In the genomic region with DNA sequence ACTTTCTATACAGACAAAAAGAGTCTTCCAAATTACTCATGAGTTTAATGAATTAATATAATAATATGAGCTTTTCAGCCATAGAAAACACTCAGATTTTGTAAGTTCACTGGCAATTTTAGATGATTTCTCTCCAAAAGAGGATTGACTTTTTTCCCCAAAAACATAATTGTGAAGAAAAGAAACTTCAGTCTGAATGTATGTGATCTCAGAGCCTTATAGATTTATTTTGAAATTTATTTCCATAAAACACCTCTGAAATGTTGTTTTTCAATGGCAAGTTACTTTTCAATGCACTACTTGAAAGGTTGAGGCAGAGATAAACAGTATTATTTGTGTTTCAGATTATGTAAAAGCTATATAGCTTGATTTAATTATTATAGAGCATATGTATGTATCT, we compare ENCODE assay signal across 12 mouse cellular contexts.
"Had no signal": no experiment of that assay in that cellular context is flagged by ENCODE, and none has a peak within 500 bp of the region (broad histone marks: within the 10 kb centered on the region; RNA-seq: fewer than 3 reads in every experiment).

No protein-coding gene starts in this region.

- DNase-seq: retina, postnatal 1 day; right cerebral cortex, adult 18-20 months; right cerebral cortex, postnatal 14 days; right cerebral cortex, postnatal 25 days; right cerebral cortex, postnatal 4 days; spleen, adult 18-20 months; thymus, adult 18-20 months; thymus, adult 2 months; thymus, postnatal 14 days; thymus, postnatal 25 days; thymus, postnatal 36 days; thymus, postnatal 4 days had no signal
